Mouse (Mus musculus): ENCODE measurements around the gene Jade2. TPM values are rescaled to one million over a fixed set of nuclear protein-coding genes. Genes with fewer than 3 reads are reported as not detected.

Jade2 gene
- total RNA-seq, 2 experiments from 2014 or later: 10.7 to 11.4 TPM

DNA sequence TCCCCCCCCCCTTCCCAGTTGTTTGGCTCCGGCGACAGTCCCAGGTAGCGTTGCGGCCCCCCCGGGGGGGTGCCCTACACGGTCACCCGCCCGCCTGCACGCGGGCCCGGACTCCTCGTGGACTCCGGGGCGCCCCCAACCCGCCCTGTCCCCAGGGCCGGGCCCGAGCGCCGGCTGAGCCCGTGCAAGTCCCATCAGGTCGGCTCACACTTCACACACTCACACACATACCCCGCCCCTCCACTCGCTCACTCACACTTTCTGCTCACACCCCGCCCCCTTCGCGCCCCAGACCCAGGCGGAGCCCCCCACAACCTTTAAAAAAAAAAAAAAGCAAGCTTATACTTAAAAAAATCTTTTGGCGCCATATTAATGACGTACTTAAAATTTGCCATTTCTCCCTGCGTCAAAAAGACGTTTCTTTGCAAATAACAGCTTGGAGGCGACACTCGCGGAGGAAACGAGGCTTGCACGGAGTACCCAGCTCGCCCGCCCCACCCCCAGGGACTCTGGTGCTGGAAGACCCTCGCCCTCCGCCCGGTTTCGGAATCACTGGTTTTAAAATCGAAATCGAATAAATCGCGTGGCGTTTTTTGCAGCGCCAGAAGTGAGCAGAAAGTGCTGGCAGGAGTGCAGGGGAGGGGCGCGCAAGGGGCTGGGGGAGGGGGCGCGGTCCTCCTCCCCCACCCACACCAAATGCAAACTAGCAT, 520 bp upstream of the Jade2 start:
- peak; percentile 81 for DNase-seq

DNA sequence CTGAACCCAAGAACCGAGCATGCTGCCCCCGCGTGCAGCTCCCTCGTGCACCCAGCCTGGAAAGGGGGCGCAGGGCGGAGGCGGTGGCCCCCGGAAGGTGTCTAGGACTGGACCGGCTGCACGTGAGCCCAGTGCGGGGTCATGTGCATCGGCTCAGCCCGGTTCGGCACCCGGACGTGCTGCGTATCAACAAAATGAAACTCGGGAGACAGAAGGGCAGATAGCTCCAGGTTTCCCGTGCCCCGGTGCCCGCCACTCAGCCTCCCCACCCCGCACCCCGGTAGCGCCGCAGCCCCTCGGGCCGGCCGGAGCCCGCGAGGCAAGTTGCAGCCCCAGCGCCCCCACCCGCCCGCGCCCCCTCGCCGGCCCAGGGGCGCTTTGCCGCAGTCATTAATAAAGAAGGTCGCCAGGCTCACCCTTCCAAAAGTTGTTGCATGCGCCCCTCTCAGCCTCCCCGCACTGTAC, 805 bp downstream of the Jade2 start:
- DNase-seq: peak; percentile 73

DNA sequence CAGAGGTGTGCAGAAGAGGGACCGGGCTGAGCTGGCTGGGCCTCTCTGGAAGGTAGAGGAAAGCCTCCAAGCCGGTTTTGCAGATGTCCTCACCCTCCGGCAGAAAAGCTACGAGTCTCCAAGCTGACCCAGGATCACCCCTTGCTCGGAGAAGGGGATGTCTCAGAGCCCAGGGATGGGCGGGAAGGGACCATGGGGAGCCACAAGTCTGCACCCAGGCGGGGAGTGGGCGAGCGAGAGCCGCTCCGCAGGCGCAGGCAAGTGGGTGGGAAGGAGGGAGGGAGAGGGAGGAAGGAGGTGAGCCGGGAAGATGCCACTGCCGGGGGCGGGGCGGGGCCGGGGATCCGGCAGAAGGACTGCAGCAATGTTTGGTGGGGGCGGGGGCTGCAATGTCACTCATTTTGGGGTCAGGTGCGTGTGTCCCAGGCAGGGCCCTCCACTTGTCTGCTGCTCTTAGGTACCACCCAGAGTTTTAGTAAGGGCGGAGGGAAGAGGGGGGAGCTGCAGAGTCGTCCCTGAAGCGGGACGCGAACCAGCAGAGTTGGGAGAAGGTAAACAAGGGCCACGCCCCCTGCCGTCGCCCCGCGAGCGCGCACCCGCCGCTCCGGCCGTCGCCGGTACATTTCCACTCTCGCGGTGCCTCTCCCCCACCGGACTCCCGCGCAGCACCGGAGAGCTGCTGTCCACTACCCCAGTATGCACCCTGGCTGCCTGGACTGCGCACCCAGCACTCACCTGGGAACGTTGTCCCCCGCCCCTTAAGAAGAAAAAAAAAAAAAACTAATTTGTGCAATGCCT, 1.4 kb downstream of the Jade2 start:
- peak; percentile 82 for DNase-seq

DNA sequence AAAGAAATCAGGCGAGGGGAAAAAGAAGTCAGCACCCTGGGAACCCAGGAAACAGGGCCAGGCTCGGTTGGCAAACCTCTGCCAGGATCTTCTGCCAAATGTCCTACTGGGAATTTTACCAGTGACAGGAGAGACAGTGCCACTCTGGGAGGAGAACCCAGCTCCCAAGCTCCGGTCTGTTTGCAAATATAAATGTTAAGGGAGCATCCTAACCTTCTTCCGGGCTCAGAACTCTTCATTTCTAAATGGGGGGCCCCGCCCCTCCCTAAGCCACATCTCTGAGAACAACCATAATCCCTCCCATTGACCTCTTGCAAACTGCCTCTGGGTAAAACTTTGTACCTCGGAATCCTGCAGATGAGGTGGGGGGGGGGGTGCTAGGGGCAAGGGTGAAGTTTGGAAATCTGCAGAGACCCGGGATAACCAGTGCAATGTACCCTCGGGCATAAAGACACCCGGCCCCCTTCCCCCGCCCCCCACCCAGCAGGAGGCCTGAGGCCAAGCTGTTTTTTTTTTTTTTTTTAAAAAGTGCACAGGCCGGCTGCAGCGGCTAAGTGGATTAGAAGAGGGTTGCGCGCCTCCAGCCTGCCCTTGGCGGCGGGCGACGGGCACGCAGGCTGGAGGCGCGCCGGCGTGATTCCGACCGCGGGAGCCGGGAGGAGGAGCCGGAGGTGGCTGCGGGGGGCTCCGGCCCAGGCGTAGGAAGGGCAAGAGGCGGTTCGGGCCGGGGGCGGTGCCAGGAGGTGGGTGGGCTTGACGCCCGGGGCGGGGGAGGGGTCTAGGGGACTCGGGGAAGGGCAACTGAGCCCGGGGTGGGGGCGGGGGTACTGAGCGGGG, 2.3 kb downstream of the Jade2 start:
- peak; percentile 89 for DNase-seq

DNA sequence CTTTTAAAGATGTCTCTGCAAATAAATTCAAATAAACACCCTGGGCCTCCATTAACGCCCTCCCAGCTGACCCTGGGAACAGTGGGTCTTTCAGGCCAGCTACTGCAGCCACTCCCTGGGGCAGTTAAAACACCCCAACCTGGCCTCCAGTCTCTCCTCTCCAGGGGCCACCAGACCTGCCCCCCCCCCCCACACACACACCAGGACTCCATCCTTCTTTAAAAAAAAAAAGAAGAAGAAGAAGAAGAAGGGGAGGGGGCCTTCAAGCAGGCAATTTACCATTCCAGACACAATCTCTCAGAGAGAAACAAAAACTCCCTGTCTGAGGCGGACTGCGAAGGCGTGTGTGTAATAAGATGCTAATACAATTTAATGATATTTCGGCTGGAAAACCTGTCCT, 4.9 kb downstream of the Jade2 start:
- no peak for DNase-seq

DNA sequence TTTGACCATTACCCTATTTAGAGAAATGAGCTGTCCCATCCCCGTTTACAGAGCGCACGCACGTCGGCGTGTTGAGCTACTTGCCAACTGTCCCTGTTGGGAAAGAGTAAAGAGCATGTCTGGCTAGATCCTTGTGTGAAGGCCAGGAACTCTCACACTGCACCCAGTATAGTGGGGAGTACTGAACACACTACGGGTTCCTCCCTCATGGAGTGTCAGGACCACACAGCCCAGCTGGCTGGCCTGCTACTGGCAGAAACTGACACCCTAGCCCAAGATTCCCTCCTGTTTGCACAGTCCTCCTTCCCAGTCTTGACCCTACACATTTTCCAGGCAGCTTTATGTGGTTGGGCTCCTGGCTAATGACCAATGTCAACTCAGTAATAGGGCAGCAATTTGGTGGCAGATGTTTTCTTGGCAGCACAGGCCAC, 5.3 kb downstream of the Jade2 start:
- peak; percentile 21 for DNase-seq

DNA sequence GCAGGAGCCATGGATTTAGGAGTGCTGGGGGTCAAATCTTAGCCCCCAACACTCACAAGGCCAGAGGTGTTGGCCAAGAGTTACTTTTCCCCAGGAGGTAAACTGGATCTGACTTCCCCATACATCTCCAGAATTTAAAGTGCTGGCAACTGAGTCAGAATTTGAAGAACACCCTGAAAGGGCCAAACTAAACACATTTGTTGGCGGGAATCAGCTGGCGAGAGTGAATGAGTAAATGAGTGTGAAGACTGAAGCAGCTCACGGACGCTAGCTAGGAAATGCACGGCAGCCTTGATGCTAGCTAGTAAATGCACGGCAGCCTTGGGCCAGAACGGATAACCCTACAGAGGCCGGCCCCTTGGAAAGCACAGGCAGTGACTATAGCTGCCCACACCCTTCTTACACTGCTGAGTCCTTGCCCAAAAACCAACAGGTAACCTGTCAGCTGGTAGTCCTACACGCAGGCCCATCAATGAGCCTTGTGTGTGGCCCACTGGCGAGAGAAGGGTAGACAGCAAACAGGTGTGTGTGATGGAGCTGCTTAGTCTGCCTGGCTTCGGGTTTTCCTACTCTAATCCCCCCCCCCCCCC, 6.6 kb downstream of the Jade2 start:
- DNase-seq: no peak

DNA sequence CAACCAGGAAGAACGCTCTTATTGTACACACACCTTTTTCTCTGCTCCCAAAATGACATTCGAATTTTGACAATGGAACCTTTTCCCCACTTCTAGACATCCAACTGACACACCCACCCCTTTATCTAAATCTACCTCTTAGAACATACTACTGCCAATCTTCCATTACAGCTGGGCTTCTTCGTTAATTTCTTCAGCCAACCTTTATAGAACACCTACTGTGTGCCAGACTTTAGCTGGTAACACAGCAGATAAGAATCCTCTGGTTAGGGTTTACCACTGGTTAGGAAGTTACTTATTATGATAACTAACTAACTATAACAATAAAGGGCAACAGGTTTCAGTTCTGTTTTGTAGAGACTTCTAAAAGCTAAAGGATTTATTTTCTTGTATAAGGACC, 9.1 kb downstream of the Jade2 start:
- DNase-seq: no peak

DNA sequence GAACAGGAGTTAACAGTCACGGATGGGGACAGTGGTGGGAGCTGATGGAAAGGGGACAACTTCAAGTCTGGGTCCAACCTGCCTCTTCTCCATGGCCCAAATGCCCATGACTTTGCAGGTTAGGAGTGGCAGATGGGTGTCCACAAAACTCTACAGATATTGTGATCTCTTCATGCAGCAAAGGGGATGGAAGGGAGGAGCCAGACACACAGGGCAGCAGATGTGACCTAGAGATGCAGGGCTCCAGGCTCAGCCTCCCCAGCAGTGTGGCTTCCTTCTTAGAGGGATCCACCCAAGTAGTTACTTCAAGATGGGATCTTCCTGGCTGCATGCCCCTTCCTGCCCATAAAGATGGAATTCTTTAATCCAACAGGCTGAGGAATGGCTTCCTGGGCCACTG, 9.6 kb downstream of the Jade2 start:
- no peak for DNase-seq

DNA sequence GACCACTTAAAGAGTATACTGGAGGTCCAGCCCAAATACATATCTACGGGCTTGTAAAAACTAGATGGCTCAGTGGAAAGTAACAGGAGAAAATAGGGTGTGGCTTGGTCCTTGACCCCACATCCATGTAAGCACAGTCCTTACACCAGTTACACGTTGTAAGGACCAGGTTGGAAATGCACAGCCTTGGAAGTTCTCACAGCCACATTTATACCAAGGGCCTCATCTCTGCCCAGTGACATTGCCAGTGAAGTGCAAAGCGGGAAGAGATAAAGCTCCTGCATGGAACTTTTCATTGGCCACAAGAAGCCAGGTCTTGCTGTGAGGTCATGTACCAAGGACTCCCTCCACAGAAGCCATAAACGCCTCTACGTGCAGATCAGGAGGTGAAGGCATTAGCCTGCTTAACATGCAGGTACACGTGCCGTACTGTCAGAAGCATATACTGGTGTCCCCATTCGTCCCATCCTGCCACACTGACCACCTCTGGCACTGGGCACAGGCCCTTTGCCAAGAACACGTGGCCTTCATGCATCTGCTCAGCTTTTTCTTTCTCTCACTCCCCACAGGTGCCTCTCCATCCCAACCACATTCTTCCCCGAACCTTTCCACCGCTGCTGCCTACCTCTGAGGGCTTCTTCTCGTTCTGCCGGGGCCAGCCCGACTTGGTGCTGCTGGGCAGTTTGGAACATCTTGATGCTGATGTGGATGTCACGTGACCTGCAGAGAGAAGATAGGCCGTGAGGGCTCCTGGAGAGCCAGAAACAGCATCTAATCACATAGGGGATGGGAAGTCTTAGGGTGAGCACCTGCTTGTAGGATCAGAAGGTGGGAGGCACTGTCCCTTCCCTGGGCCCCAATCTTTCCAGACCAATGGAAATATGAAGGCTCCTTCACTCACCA, 11.2 kb downstream of the Jade2 start:
- DNase-seq: no peak

DNA sequence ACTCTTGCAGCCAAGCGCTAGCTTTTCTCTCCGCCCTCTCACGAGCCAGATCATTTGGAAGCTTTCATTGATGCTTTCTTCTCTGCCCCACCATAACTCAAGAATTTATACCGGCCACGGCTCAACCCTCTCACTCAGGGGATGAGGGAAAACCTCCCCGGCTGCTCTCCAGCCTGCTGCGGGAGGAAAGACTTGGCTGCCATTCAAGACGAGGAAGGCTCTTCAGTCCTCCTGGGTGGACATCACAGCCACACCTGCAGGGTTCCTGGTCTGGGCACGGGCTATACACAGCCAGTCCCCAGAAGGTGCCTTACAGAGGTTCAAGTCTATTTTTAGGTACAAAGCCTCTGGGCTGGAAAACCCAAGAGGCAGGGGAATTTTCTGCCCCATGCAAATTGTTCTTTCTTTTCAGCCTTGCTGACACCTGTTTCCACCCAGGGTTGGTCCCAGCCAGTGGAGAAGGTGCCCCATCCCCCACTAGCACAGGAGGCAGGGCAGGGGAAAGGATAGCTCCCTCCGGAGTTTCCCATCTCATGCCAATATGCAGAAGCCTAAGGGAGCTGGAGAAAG, 12.8 kb downstream of the Jade2 start:
- no peak for DNase-seq

DNA sequence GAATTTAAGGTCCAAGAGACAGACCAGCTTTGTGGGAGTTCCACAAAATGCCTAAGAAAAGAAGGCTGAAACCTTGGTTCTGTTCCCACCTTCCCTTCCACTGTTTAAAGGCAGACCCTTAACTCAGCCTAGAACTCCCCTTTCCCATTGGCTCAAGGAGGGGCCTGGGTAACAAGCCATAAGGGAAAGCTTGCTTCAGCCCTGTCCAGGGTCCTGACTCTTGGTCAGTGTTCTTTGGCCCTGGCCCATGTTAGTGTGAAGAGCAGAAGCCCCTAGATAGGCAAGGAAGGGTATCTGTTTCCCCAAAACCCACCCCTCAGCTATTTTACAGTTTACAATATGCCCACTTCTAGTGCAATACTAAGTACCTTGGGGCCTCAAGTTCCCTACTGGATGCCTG, 13.6 kb downstream of the Jade2 start:
- DNase-seq: no peak

DNA sequence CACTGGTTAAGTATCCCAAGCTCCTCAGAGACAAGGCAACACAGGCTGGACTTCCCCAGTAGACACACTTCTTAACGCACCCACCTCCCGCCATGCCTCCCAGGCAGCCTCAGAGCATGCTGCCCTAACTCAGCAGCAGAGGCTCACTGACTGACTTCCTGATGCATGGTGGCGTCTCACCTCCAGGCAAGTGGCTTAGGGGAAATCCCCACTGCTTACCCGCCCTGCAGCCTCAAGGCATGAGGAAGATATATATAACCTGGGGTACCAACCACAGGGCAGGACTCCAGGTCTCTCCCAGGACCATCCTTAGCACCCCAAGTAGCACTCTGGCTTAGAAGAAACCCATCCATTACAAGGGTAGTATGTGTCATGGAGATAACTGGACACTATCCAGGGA, 14.3 kb downstream of the Jade2 start:
- DNase-seq: no peak

DNA sequence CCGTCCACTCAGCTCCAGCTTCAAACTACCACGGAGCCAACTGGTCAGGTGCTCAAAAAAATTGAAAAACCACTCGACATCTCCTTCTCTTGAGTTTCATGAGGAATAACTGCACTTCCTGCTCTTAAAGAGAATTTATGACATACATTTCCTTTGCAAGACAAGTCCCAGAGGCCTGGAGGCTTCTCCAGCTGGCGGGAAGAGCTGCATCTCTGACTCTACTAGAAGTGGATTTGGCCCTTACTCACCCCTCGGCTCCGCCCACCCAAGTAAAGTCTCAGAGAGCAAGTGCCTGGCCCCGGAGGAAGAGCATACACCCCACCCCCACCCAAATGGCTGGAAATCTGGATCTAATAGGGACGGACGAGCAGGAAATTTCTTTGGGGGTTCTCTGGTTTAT, 16.3 kb downstream of the Jade2 start:
- no peak for DNase-seq

DNA sequence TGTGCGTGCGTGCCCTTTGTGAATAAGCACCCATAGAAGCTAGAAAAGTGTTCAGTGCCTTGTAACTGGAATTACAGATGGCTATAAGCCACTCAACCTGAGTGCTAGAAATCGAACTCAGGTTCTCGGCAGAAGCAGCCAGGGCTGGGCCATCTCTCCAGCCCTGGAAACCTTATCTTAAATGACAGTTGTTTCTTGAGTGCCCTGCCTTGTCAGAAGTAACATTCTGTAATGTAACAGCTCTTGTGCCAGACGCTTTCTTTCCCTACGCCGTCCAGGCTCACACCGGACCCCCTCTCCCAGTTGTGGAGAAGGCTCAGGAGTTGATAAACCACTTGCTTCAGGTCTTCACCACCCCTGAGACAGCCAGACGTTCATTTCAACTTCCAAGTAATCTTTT, 16.8 kb downstream of the Jade2 start:
- no peak for DNase-seq

DNA sequence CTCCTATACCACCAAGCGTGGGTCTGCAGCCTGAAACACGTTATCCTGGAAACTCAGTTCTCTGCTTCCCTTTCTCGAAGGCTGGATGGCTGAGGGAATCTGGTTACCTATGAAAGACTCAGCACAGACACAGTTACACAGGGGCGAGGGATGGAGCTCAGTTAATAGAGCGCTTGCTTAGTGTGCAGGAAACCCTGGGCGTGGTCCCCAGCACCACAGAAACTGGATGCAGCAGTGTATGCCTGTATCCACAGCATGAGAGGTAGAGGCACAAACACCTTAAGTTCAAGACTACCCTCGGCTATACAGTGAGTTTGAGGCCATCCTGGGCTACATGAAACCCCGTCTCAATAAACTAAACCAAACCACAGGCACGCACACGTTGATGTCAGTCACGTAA, 17.5 kb downstream of the Jade2 start:
- DNase-seq: no peak

DNA sequence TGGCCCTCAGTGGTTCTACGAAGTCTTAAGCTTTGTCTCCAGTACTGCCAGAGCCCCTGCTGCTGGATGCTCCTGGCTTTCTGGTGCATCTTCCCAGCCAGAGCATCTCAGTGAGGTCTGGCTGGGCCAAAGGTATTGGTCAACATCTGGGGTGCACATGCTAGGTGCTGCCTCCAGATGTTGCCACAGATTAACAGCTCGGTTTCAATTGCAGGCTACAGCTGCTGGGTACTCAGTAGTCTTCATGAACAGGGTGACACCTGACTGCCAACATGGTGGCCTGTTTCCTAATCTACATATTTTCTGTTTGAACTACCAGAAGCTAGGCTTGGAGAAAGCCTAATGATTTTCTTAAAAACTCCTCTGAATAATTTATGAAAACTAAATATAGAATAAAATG, 18.3 kb downstream of the Jade2 start:
- DNase-seq: no peak

DNA sequence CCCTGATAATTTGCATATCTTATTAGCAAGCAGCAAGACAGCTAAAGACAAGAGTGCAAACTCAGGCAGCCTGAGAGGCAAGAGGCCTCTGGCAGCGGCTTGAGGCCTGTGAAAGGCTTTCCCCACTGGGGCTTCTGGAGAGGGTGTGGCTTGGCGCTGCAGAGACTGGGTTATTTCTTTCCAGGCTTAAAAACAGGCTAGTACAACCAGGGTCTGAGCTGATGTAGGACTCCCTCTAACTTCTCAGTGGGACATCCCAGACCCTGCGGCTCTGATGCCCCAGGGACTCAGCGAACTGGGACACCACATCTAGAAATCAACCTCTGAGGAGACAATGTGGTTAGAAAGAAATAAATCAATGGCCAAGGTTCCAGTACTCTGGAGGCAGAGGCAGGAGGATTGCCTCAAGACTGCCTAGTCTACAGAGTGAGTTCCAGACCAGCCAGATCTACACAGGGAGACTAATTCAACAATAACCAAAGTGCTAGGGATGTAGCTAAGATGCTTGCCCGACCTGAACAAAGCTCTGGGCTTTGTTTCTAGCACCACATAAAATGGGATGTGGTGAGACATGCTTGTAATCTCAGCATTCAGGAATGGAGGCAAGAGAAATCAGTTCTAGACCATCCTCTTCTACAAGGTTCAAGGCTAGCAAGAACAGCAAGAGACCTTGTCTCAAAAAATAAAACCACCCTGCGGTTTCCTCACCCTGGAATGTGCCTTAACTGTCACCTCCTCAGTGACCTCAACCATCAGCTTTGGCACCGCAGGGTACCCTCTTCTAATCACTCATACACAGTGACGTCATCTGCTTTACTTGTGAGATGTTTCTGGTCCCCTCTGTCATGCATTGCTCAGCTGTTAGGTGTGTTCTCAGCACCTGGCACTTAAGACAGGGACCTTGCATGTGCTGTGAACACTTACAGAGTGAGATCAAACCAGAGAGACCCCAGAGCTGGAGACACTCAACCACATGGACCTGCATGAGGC, 20.0 kb downstream of the Jade2 start:
- peak; percentile 56 for DNase-seq

DNA sequence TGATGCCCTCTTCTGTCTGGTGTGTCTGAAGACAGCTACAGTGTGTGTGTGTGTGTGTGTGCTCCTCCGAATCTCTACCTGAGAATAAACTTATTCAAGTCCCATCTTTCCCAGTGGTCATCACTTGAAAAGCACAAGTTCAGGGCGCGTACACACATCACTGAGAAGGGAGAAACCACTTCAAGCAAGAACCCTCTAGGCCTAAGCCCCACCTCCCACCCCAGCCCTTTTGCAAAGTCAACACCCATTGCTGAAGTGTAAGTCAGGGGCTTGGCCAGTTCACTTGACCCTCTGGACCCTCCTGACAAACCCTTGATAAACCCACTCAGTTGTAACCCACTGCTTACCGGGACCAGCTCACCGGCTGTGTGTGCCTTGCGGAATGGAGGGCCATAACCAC, 20.9 kb downstream of the Jade2 start:
- no peak for DNase-seq

DNA sequence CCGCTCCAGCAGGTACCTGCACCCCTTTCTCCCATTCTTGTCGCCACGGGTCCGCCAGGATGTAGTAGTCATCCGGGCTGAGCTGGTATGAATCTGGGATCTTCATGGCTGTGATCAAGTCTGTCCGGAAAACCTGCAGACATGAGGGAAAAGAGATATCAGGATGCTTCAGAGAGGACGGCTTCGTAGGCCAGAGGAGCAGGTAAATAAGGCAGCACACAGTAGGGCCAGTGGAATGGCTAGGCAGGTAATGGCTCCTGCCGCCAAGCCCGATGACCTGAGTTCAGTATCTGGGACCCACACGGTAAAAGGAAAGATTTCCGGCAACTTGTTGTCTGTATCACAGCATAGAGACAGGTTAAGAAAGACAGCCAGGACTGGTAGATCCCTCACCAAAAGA, 21.9 kb downstream of the Jade2 start:
- no peak for DNase-seq

Measured in adrenal gland, postnatal 10 days (tissue).